Mouse (Mus musculus) brain, embryonic 14.5 days (tissue): Measurements from ENCODE around the gene Pbxip1.

Experiments used
- CTCF ChIP-seq: fragments of 200-500 bp; IDR thresholded peaks from 2 replicates; pipeline ENCODE4 v1.5.1; 2012; ENCODE audit warnings: inconsistent platforms, mild to moderate bottlenecking, moderate library complexity, borderline replicate concordance; ENCODE audit not compliant: insufficient read depth, insufficient read length; ENCODE audit errors: extremely low read depth
- POLR2A ChIP-seq: fragments of 200-500 bp; IDR thresholded peaks from 2 replicates; pipeline ENCODE4 v1.6.1; 2012; ENCODE audit warnings: mild to moderate bottlenecking, inconsistent platforms, borderline replicate concordance; ENCODE audit not compliant: poor library complexity, insufficient read depth, insufficient read length, severe bottlenecking; ENCODE audit errors: extremely low read depth

DNA sequence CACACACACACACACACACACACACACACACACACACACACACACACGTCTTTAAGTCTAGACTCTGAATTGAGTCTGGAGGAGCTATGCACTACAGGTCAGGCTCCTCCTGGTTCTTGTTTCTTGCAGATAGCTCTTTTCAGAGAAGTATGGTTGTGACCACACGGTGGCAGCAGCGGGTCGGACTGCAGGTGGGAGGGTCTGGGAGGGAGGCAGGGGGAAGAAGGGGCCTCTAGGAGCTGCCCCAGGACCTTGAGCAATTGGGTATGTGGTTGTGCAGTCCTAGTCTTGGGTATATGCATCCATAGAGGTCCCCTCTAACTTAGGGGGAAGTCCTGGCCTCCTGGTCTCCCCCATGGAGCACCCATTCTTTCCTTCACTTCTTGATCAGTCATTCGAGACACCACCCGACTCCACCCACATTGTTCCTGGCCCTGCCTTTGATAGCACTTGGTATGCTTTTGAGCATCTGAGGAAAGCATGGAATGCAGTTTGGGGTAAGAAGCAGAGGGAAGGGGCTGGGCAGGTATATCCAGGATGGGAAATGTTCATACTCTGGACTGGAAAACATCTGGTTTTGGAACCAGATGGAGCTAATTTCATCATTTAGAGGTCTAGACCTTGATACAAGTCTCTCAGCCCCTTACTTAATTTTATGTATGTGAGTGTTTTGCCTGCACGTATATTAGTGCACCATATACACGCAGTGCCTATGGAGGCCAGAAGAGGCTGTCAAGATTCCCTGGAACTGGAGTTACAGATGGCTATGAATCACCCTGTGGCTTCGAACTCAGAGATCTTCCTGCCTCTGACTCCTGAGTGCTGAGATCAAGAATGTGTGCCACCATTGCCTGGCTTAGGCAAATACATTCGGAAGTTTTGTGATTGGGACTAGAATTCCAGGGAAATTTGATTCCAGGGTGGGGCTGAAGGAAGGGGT is 20.5 kb downstream of the Pbxip1 start:
- TF ChIP-seq POLR2A (no peak), CTCF (peak; percentile 77)
